Mouse (Mus musculus) heart, embryonic 12.5 days (tissue): ENCODE results near the gene Arhgef3. TPM values are rescaled to one million over a fixed set of nuclear protein-coding genes. Genes with fewer than 3 reads are reported as not detected.
A peak's percentile ranks its signal among the peaks of the same experiment; 100 is the strongest.

Experiments
- ATAC-seq: fragments of 200-750 bp; cut with Nextera tagmentation; 2 replicates; pipeline ENCODE4 v1.8.0; 2017; ENCODE audit warnings: moderate TSS enrichment, moderate library complexity; ENCODE audit not compliant: insufficient number of reproducible peaks, low FRiP score
- H3K27ac ChIP-seq: fragments of 300-500 bp; sonication (generic); 2 replicates; pipeline ENCODE4 v1.5.1; 2016; ENCODE audit warnings: mild to moderate bottlenecking, moderate library complexity; ENCODE audit not compliant: poor library complexity, severe bottlenecking
- H3K27me3 ChIP-seq: fragments of 300-500 bp; sonication (generic); replicated peaks from 2 replicates; pipeline ENCODE4 v1.6.1; 2016; ENCODE audit warnings: mild to moderate bottlenecking, moderate library complexity
- H3K36me3 ChIP-seq: fragments of 300-500 bp; sonication (generic); 2 replicates; pipeline ENCODE4 v1.6.1; 2016; ENCODE audit warnings: mild to moderate bottlenecking, moderate library complexity
- H3K4me1 ChIP-seq: fragments of 300-500 bp; sonication (generic); replicated peaks from 2 replicates; pipeline ENCODE4 v1.6.1; 2016; ENCODE audit warnings: mild to moderate bottlenecking
- H3K4me2 ChIP-seq: fragments of 300-500 bp; sonication (generic); 2 replicates; pipeline ENCODE4 v1.6.1; 2016; ENCODE audit warnings: mild to moderate bottlenecking, moderate library complexity
- H3K4me3 ChIP-seq: fragments of 300-500 bp; sonication (generic); 2 replicates; pipeline ENCODE4 v1.5.1; 2016; ENCODE audit warnings: mild to moderate bottlenecking
- H3K9ac ChIP-seq: fragments of 300-500 bp; sonication (generic); 2 replicates; pipeline ENCODE4 v1.6.1; 2016; ENCODE audit warnings: mild to moderate bottlenecking, moderate library complexity
- H3K9me3 ChIP-seq: fragments of 300-500 bp; sonication (generic); replicated peaks from 2 replicates; pipeline ENCODE4 v1.6.1; 2016; ENCODE audit warnings: mild to moderate bottlenecking, moderate library complexity
- WGBS: fragments of 180-500 bp; shearing (Covaris S2); methylation state at CpG from one replicate; pipeline ENCODE4 v1.1.7; 2016; 5-methylcytosine and 5-hydroxymethylcytosine counted together
- polyA plus RNA-seq: library from polyadenylated mRNA; unstranded; fragments of >200 nt; fragmentation: Nextera tagmentation; extraction: Ambion mirVana; gene quantifications from 2 replicates; pipeline ENCODE4 v1.2.1, GENCODE M21; 2016

Arhgef3 gene
- polyA plus RNA-seq, 1 experiment from 2014 or later, result 17.6 TPM

DNA sequence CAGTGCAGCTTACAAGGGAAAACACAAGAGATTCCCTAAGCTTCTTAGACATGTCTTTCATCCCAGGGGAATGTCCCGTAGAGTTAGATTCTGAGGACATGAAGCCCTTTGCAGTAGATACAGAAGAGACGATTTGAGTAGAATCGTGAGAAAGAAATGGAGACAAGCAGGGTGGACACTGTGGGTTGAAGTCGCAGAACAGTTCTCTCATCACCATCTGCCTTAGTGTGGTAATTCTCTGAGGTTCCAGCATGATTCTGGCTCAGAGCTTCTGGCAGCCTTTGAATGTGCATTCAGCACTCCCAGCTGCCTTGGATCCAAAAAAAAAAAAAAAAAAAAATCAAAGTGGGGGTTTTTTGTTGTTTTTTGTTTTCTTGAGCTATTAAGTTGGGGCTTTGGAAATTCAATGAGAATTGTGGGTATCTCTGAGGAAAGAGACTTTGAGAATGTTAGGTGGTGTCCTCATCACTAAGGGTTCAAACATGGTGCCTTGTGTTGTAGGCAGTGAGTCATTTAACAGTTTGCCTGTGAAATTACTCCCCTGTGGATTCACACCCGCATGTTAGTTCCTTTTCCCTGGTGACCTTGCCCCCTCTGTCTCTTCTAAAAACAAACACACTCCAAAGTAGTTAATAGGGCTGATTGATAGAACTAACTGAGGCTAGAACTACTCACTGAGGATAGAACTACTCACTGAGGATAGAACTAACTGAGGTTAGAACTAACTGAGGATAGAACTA lies 33.0 kb upstream of the Arhgef3 start:
- WGBS, result 57% methylated on average over 5 of the region's 5 CpGs
- no peak overlapping the region for H3K4me3 ChIP-seq
- H3K9me3 ChIP-seq, result no peaks in the 10 kb centered on the region
- no peaks in the 10 kb centered on the region for H3K36me3 ChIP-seq
- H3K27ac ChIP-seq, result no peak overlapping the region
- peaks cover 8% of the 10 kb centered on the region for H3K4me1 ChIP-seq
- H3K9ac ChIP-seq, result no peak overlapping the region
- ATAC-seq, result no peak
- H3K27me3 ChIP-seq, result no peaks in the 10 kb centered on the region
- no peak overlapping the region for H3K4me2 ChIP-seq

DNA sequence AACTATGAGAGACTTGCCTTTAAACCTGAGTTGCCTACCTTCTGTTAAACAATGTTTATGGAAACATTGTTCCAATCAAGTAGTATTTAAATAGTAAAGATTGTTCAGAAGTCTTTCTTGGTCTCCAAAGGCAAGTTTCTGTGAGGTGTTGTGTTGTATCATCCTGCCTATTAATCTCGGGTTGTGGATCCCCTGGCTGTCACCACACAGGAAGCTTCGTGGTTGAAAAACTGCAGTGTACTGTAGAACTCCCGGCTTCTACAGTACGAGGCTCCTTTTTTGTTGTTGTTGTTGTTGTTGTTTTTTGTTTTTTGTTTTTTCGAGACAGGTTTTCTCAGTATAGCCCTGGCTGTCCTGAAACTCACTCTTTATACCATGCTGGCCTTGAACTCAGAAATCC lies 29.2 kb upstream of the Arhgef3 start:
- no peak overlapping the region for H3K4me2 ChIP-seq
- H3K4me3 ChIP-seq, result no peak overlapping the region
- H3K27ac ChIP-seq, result no peak overlapping the region
- ATAC-seq, result no peak
- WGBS, result 53% methylated on average over 5 of the region's 5 CpGs
- H3K4me1 ChIP-seq, result no peaks in the 10 kb centered on the region
- H3K9me3 ChIP-seq, result no peaks in the 10 kb centered on the region
- H3K36me3 ChIP-seq, result peaks cover 8% of the 10 kb centered on the region
- H3K27me3 ChIP-seq, result no peaks in the 10 kb centered on the region
- H3K9ac ChIP-seq, result no peak overlapping the region

DNA sequence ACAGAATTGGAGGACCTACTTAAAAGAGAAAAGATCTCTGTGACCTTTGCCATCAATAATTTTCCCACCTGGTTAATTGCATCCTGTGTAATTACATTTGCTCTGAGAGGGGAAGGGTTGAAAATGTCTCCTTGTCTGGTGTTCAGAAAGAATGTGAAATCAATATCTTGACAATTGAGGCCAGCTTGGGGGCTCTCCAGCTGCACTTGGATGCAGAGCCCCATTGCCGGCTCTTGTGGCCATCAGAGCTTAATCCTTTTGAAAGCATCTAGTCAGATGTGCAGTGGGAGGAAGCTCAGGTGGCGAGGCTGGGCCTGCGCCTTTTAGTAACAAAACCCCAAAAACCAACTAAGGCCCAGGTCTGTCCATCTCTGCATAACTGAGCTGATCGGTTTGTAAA lies 28.7 kb upstream of the Arhgef3 start:
- no peak overlapping the region for H3K27ac ChIP-seq
- H3K9ac ChIP-seq, result no peak overlapping the region
- no peak overlapping the region for H3K4me3 ChIP-seq
- no peak for ATAC-seq
- H3K9me3 ChIP-seq, result no peaks in the 10 kb centered on the region
- H3K27me3 ChIP-seq, result no peaks in the 10 kb centered on the region
- H3K4me1 ChIP-seq, result no peaks in the 10 kb centered on the region
- H3K4me2 ChIP-seq, result no peak overlapping the region
- peaks cover 8% of the 10 kb centered on the region for H3K36me3 ChIP-seq
- WGBS, result 79% methylated on average over 4 of the region's 4 CpGs

DNA sequence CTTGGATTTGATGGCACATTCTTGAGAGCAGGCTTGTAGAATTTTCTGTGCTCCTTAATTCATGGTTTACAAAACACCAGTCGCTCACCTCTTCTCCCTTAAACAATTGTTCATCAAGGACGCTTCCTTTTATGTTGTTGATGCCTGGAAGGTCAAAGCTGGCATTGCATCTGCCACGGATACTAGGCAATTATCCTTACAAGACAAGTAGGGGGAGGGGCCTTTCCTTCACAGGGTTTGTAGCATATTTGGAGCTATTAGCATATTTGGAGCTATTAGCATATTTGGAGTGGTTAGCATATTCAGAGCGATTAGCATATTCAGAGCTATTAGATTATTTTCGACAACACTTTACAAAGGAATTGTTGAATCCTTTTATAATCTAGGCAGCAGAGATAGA lies 20.5 kb upstream of the Arhgef3 start:
- no peaks in the 10 kb centered on the region for H3K9me3 ChIP-seq
- no peaks in the 10 kb centered on the region for H3K4me1 ChIP-seq
- no peak overlapping the region for H3K27ac ChIP-seq
- H3K4me2 ChIP-seq, result no peak overlapping the region
- no peak overlapping the region for H3K9ac ChIP-seq
- 0 out of 2 replicates have a peak, but pooled peaks cover 1% of the 10 kb centered on the region for H3K36me3 ChIP-seq
- ATAC-seq, result no peak
- whole genome bisulfite sequencing, result 75% methylated on average over 5 of the region's 5 CpGs
- H3K27me3 ChIP-seq, result no peaks in the 10 kb centered on the region
- no peak overlapping the region for H3K4me3 ChIP-seq

DNA sequence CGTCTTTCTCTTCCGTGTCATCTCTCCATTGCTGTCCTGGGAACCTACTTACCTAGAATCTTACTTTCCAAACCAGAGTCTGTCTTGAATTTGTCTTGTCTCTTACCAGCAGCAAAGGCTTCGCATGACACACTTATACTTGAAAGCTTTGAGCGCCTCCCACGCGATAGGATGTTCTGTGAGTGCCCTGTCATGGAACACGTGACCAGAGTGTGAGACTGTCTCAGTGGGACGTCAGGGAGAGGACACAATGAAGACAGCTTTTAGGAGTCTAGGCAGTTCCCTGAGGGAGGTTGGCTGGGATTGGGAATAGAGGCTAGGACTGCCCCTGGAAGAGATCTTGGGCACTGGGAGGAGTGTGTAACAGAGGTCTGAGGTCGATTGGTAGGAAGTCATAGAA lies 18.6 kb upstream of the Arhgef3 start:
- Histone ChIP-seq H3K27ac (no peak overlapping the region), H3K27me3 (no peaks in the 10 kb centered on the region), H3K36me3 (peaks cover 15% of the 10 kb centered on the region; the same call in 1 of the 2 replicates), H3K4me1 (no peaks in the 10 kb centered on the region), H3K9me3 (no peaks in the 10 kb centered on the region), H3K4me2 (no peak overlapping the region), H3K9ac (no peak overlapping the region), H3K4me3 (no peak overlapping the region)
- no peak for ATAC-seq
- 65% methylated on average over 9 of the region's 9 CpGs for WGBS

DNA sequence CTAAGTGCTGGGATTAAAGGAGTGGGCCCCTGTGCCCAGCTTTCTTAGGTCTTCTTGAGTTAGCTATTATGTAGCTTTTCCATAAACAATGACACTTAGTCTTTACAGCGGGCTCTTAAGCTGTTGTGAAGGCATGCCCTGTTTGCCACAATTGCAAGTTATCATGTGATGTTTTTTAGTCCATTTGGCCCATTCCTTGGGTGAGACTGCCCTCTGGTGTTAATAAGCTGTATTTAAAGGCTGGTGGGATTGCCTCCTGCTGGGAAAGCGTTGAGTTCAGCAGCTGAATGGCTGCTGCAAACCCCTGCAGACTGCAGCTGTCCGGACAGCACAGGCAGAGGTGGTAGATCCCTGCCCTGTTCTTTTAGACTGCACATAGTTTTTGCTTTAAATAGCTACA lies 17.9 kb upstream of the Arhgef3 start:
- no peaks in the 10 kb centered on the region for H3K4me1 ChIP-seq
- no peak overlapping the region for H3K9ac ChIP-seq
- H3K4me2 ChIP-seq, result no peak overlapping the region
- H3K4me3 ChIP-seq, result no peak overlapping the region
- 32% methylated on average over 3 of the region's 3 CpGs for WGBS
- H3K9me3 ChIP-seq, result no peaks in the 10 kb centered on the region
- no peak overlapping the region for H3K27ac ChIP-seq
- H3K36me3 ChIP-seq, result peaks cover 18% of the 10 kb centered on the region; the same call in 1 of the 2 replicates
- ATAC-seq, result no peak
- no peaks in the 10 kb centered on the region for H3K27me3 ChIP-seq

DNA sequence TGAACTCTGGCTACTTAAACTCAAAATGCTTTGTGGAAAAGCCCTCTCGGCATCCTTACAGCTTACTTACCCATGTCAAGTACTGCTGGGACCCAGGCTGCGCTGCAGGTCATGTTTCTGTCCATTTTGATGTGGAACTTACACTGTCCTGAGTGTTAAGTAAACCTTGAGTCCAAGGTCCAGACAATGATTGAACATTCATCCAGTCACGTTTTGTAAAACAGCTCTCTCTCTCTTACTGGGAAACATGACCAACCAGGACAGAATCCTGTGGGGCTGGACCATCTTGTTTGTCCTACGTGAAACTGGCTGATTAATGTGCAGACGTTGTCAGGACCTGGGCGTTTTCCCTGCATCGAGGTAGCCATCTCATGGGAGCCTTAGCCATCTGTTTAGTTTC lies 13.0 kb upstream of the Arhgef3 start:
- Histone ChIP-seq H3K9ac (no peak overlapping the region), H3K36me3 (peaks cover 18% of the 10 kb centered on the region; the same call in 1 of the 2 replicates), H3K4me3 (no peak overlapping the region), H3K27ac (no peak overlapping the region), H3K4me2 (no peak overlapping the region), H3K27me3 (no peaks in the 10 kb centered on the region), H3K4me1 (peaks cover 11% of the 10 kb centered on the region; the same call in 1 of the 2 replicates), H3K9me3 (no peaks in the 10 kb centered on the region)
- no peak for ATAC-seq
- 61% methylated on average over 7 of the region's 7 CpGs for WGBS

DNA sequence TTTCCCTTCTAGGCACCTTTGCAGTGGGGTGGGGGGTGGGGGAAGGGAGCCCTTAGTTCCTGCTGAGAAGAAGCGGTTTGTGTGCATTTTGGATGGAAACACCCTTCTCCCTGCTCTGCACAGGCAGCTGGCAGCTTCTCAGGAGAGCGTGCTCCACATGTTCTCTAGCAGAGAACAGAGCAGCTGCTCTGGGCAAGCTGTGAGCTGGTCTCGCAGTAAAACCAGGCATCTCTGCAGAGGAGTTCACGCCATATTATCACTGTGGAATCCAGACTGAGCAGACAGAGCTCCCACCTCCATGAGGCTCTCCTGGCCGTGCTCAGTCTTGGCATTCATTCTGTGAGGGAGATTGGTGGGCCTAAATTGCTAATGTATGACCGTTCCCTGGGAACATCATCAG lies 12.0 kb upstream of the Arhgef3 start:
- Histone ChIP-seq H3K9me3 (no peaks in the 10 kb centered on the region), H3K9ac (no peak overlapping the region), H3K4me2 (no peak overlapping the region), H3K4me1 (peaks cover 11% of the 10 kb centered on the region; the same call in 1 of the 2 replicates), H3K27ac (no peak overlapping the region), H3K27me3 (no peaks in the 10 kb centered on the region), H3K4me3 (no peak overlapping the region), H3K36me3 (peaks cover 18% of the 10 kb centered on the region; the same call in 1 of the 2 replicates)
- ATAC-seq, result no peak
- 54% methylated on average over 6 of the region's 6 CpGs for WGBS

DNA sequence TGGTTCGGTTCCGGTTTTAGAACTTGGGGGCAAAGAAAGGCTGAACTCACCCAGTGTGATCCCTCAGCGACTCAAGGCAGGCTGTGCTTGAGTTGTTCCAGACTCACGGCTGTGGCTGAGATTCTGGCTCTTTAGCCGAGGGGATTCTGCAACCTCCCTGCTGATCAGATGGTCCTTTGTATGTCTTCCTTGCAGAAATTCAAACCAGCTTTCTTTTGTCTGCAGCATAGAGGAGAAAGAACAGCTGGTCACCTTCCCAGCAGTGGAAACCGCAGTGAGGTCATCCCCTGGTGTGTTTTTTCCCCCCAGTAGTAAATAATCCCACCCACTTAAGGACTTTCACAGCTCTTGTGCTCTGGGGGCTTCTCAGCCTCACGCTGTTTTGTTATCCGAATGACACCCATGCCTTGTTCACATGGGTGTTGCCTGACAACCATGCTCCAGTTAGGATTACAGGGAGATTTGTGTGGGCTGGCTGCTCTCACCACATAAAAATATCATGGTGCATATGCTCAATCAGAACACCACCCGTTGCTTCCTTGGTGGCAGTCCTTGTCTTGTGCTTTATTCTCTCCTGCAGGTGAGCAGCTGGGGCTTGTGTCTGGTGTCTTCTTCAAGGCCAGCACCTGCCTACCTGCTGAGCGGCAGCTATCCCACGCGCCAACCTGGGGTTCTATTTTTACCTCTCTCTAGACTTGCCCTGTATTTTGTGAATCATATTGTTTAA lies 8.8 kb upstream of the Arhgef3 start:
- Histone ChIP-seq H3K4me3 (no peak overlapping the region), H3K27ac (no peak overlapping the region; the same call in 1 of the 2 replicates), H3K27me3 (no peaks in the 10 kb centered on the region), H3K9me3 (no peaks in the 10 kb centered on the region), H3K4me1 (peaks cover 18% of the 10 kb centered on the region; the same call in 1 of the 2 replicates), H3K36me3 (peaks cover 6% of the 10 kb centered on the region; the same call in 1 of the 2 replicates), H3K9ac (no peak overlapping the region), H3K4me2 (no peak overlapping the region)
- 66% methylated on average over 12 of the region's 12 CpGs for WGBS
- no peak for ATAC-seq

DNA sequence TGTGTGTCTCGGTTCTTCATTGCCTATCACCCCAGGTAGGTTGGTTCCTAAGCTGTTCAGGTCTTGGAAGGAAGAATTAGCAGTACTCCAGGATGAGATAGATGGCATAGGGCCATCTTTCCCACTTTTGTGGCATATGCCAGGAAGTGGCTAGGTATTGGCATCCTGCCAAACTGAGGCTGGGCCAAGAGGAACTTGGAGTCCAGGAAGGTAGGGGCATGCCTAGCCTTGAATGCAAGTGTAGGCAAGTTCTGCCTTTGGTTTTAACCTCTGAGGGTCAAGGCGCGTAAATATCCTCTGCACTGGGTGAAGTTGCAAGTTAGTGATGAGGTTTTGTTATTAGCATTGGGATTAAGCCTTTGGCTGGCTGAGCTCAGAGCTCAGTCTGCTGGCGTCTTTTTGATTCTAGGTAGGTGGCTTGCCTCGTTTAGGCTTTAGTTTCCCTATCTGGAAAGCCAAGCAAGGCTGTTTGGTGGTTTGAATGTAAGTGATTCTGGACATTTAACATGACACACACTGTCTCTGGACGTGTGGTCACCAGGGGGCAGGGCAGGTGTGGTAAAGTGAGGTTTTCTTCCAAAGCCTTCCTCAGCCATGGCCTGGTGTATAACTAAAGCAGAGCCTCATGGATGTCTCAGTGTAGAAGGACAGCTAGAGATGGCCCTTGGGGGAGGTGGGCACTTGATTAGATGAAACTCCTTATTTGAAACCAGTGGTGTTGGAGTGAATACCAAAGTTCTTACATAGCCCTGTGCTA lies 5.8 kb upstream of the Arhgef3 start:
- WGBS, result 58% methylated on average over 6 of the region's 6 CpGs
- Histone ChIP-seq H3K4me2 (no peak overlapping the region), H3K36me3 (no peaks in the 10 kb centered on the region), H3K4me1 (peaks cover 14% of the 10 kb centered on the region; the same call in 1 of the 2 replicates), H3K27ac (no peak overlapping the region), H3K27me3 (0 out of 2 replicates have a peak, but pooled peaks cover 3% of the 10 kb centered on the region), H3K4me3 (no peak overlapping the region), H3K9ac (no peak overlapping the region), H3K9me3 (no peaks in the 10 kb centered on the region)
- no peak for ATAC-seq

DNA sequence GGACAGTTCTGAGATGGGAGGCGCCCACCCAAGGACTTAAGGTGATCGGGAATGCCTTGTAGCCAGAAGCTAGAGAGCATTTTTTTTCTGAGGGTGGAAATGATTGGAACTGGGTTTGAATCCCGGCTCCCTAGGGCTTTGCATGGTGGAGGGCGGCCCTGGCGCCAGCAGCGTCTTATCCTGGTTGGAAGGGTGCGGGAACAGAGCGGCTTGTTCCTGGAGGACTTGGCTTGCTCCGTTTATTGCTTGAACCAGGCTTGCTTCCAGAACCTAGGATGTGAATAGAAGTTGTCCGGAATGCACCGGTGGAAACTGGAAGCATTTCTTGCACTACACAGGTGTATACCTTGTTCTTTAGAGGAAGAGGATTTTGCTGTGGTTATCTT lies 569 bp downstream of the Arhgef3 start:
- Histone ChIP-seq H3K9me3 (no peaks in the 10 kb centered on the region), H3K27me3 (0 out of 2 replicates have a peak, but pooled peaks cover 11% of the 10 kb centered on the region), H3K4me1 (peaks cover 21% of the 10 kb centered on the region), H3K4me3 (peak overlapping the region; percentile 68), H3K4me2 (peak overlapping the region; percentile 88), H3K27ac (no peak overlapping the region), H3K36me3 (no peaks in the 10 kb centered on the region), H3K9ac (peak overlapping the region; percentile 74)
- 14% methylated on average over 11 of the region's 11 CpGs for WGBS
- no peak for ATAC-seq
